Mouse (Mus musculus): ENCODE data around the gene St3gal3. TPM values are rescaled to one million over a fixed set of nuclear protein-coding genes. Genes with fewer than 3 reads are reported as not detected.

The St3gal3 gene
- polyA plus RNA-seq, 1 experiment from 2014 or later = 10.9 TPM

DNA sequence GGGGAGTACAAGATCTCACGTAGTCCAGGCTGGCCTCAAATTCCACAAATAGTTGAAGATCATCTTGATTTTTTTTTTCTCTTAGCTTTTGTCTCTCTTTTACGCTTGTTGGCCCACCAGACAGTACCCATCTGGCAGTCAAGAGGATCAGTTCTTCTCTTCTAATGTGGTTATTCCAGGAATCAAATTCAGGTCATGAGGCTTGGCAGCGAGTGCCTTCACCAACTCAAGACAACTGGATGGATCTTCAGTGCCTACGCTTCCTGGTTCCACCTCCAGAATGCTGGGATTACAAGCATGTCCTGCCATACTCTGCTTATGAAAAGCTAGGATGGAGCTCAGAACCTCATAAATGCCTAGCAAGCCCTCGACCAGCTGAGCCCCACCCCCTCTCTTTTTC lies 3.4 kb downstream of the St3gal3 start:
- Histone ChIP-seq H3K4me3 (no peak overlapping the region), H3K27me3 (no peaks in the 10 kb centered on the region), H3K27ac (no peak overlapping the region), H3K9ac (no peak overlapping the region), H3K4me2 (replicated peaks) (no peak overlapping the region), H3K9me3 (replicated peaks) (no peaks in the 10 kb centered on the region), H3K36me3 (peaks cover 5% of the 10 kb centered on the region), H3K4me1 (peaks cover 15% of the 10 kb centered on the region)
- WGBS = 94% methylated on average over 5 of the region's 5 CpGs
- no peak for ATAC-seq (ENCODE audit: low FRiP score)

GRCm38 (mm10) chr4:118123030-118123704 lies 11.5 kb downstream of the St3gal3 start:
- WGBS = 87% methylated on average over 14 of the region's 14 CpGs

GRCm38 (mm10) chr4:118122078-118122477 lies 12.6 kb downstream of the St3gal3 start:
- Histone ChIP-seq H3K27ac (no peak overlapping the region), H3K9me3 (replicated peaks) (no peaks in the 10 kb centered on the region), H3K4me3 (no peak overlapping the region), H3K27me3 (no peaks in the 10 kb centered on the region), H3K36me3 (no peaks in the 10 kb centered on the region), H3K4me2 (replicated peaks) (no peak overlapping the region), H3K4me1 (no peaks in the 10 kb centered on the region), H3K9ac (no peak overlapping the region)
- 82% methylated on average over 10 of the region's 10 CpGs for WGBS
- ATAC-seq (ENCODE audit: low FRiP score) = no peak

More at GRCm38 (mm10) chr4:118123030-118123704, 11.5 kb downstream of the St3gal3 start:
- no peak for ATAC-seq (ENCODE audit: low FRiP score)
- H3K4me1 ChIP-seq = no peaks in the 10 kb centered on the region
- no peaks in the 10 kb centered on the region for H3K27me3 ChIP-seq
- no peak overlapping the region for H3K9ac ChIP-seq
- H3K4me3 ChIP-seq = no peak overlapping the region
- no peaks in the 10 kb centered on the region for H3K36me3 ChIP-seq
- H3K27ac ChIP-seq = no peak overlapping the region
- no peaks in the 10 kb centered on the region for H3K9me3 ChIP-seq (replicated peaks)
- no peak overlapping the region for H3K4me2 ChIP-seq (replicated peaks)

DNA sequence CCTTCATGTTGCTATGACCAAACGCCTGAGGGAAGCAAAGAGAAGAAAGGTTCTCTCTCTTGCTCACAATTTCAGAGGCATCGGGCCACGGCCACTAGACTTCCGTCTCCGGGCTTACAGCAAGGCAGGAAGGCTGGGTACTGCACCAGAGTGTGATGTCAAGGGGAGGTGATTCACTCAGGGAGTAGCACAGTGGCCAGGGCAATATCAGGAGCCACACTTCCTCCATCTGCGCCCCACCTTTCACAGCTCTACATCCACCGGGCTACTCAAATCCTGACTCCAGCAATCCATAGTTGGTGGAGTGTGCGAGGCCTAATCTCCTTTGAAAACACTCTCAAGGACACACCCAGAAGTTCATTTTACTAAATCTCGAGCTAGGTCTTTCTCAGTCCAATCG lies 17.1 kb downstream of the St3gal3 start:
- H3K4me3 ChIP-seq = no peak overlapping the region
- no peaks in the 10 kb centered on the region for H3K4me1 ChIP-seq
- H3K9ac ChIP-seq = no peak overlapping the region
- no peak overlapping the region for H3K27ac ChIP-seq
- H3K27me3 ChIP-seq = no peaks in the 10 kb centered on the region
- H3K9me3 ChIP-seq (replicated peaks) = no peaks in the 10 kb centered on the region
- ATAC-seq (ENCODE audit: low FRiP score) = no peak
- 95% methylated on average over 10 of the region's 10 CpGs for WGBS
- H3K4me2 ChIP-seq (replicated peaks) = no peak overlapping the region
- no peaks in the 10 kb centered on the region for H3K36me3 ChIP-seq

- no peak for ATAC-seq (ENCODE audit: low FRiP score)
- Histone ChIP-seq H3K27ac (no peak overlapping the region), H3K36me3 (no peaks in the 10 kb centered on the region), H3K4me1 (no peaks in the 10 kb centered on the region), H3K4me2 (replicated peaks) (no peak overlapping the region), H3K4me3 (no peak overlapping the region), H3K27me3 (no peaks in the 10 kb centered on the region), H3K9ac (no peak overlapping the region), H3K9me3 (replicated peaks) (no peaks in the 10 kb centered on the region)
- WGBS = 92% methylated on average over 11 of the region's 11 CpGs
Observed at GRCm38 (mm10) chr4:118116098-118116497, 18.6 kb downstream of the St3gal3 start.

DNA sequence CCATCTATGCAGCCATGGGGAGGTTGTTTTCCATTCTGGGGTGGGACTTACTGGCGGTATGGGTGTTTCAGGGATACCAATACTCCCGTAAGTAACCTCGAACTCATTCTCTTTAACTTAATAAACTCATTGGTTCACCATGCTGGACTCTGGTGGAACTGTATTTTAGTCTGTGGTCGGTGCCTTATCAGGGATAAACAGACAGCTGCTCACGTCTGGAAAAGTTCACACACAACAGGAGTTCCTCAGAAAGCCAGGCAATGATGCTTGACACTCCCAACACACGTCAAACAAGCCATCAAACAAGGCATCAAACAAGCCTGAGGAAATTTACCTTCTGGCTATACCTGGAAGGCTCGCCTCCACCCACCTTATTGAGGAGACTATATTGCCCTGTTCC lies 19.6 kb downstream of the St3gal3 start:
- Histone ChIP-seq H3K9ac (no peak overlapping the region), H3K4me2 (replicated peaks) (no peak overlapping the region)
- 91% methylated on average over 7 of the region's 7 CpGs for WGBS

GRCm38 (mm10) chr4:118112601-118113000 lies 22.1 kb downstream of the St3gal3 start:
- 82% methylated on average over 12 of the region's 12 CpGs for WGBS

More for the DNA sequence above, 19.6 kb downstream of the St3gal3 start:
- ATAC-seq (ENCODE audit: low FRiP score) = no peak
- Histone ChIP-seq H3K4me1 (no peaks in the 10 kb centered on the region), H3K27ac (no peak overlapping the region), H3K27me3 (no peaks in the 10 kb centered on the region), H3K36me3 (no peaks in the 10 kb centered on the region), H3K9me3 (replicated peaks) (no peaks in the 10 kb centered on the region), H3K4me3 (no peak overlapping the region)

GRCm38 (mm10) chr4:118109649-118110048 lies 25.1 kb downstream of the St3gal3 start:
- Histone ChIP-seq H3K27me3 (no peaks in the 10 kb centered on the region), H3K27ac (no peak overlapping the region), H3K4me1 (no peaks in the 10 kb centered on the region), H3K9ac (no peak overlapping the region), H3K4me2 (replicated peaks) (no peak overlapping the region), H3K9me3 (replicated peaks) (no peaks in the 10 kb centered on the region), H3K4me3 (no peak overlapping the region), H3K36me3 (peaks cover 10% of the 10 kb centered on the region; the same call in 1 of the 2 replicates)
- no peak for ATAC-seq (ENCODE audit: low FRiP score)
- WGBS = 84% methylated on average over 13 of the region's 13 CpGs

More at GRCm38 (mm10) chr4:118112601-118113000, 22.1 kb downstream of the St3gal3 start:
- Histone ChIP-seq H3K4me1 (no peaks in the 10 kb centered on the region), H3K9ac (no peak overlapping the region), H3K9me3 (replicated peaks) (no peaks in the 10 kb centered on the region), H3K27ac (no peak overlapping the region), H3K27me3 (no peaks in the 10 kb centered on the region), H3K4me2 (replicated peaks) (no peak overlapping the region), H3K4me3 (no peak overlapping the region), H3K36me3 (peaks cover 6% of the 10 kb centered on the region; the same call in 1 of the 2 replicates)
- no peak for ATAC-seq (ENCODE audit: low FRiP score)

GRCm38 (mm10) chr4:118108779-118109178 lies 25.9 kb downstream of the St3gal3 start:
- Histone ChIP-seq H3K4me2 (replicated peaks) (no peak overlapping the region), H3K27ac (no peak overlapping the region), H3K9ac (no peak overlapping the region), H3K9me3 (replicated peaks) (no peaks in the 10 kb centered on the region), H3K36me3 (peaks cover 10% of the 10 kb centered on the region; the same call in 1 of the 2 replicates), H3K4me3 (no peak overlapping the region), H3K4me1 (no peaks in the 10 kb centered on the region), H3K27me3 (no peaks in the 10 kb centered on the region)
- ATAC-seq (ENCODE audit: low FRiP score) = no peak
- 86% methylated on average over 7 of the region's 7 CpGs for WGBS

DNA sequence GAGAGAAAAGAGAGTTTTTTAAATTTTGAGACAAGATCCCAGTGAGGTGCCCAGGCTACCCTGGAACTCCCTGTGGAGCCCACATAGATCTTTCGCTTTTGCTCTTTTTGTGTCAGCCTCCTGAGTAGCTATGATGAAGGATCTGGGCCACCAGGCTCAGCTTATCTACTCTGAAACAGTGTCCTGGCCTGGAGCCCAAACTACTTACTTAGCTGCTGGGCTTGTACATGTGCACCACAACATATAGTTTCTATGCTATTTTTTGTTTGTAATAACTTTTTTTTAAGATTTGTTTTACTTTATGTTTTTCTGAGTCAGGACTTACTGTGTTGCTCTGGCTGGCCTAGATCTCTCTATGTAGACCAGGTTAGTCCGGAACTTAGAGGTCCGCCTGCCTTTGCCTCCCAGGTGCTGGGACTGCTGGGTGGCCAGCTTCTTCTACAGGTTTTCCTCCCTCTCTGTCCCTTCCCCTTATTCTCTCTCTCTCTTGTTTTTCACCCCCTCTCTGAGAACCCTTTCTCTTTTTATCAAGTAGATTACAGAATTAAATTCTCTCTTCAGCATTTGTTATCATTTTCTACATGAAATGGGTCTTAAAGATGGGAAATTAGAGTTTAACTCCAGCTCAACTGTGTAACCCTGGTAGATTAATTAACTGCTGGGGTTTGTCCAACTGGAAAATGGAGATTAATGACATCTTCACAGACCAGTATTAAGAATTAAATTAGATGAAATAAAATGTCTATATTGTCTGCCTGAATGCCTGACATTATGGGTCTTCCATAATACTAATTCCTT lies 29.3 kb downstream of the St3gal3 start:
- ATAC-seq (ENCODE audit: low FRiP score) = no peak
- 93% methylated on average over 3 of the region's 3 CpGs for WGBS
- Histone ChIP-seq H3K9me3 (replicated peaks) (no peaks in the 10 kb centered on the region), H3K9ac (no peak overlapping the region), H3K36me3 (peaks cover 10% of the 10 kb centered on the region; the same call in 1 of the 2 replicates), H3K27me3 (no peaks in the 10 kb centered on the region), H3K4me3 (no peak overlapping the region), H3K4me2 (replicated peaks) (no peak overlapping the region), H3K4me1 (no peaks in the 10 kb centered on the region), H3K27ac (no peak overlapping the region)

DNA sequence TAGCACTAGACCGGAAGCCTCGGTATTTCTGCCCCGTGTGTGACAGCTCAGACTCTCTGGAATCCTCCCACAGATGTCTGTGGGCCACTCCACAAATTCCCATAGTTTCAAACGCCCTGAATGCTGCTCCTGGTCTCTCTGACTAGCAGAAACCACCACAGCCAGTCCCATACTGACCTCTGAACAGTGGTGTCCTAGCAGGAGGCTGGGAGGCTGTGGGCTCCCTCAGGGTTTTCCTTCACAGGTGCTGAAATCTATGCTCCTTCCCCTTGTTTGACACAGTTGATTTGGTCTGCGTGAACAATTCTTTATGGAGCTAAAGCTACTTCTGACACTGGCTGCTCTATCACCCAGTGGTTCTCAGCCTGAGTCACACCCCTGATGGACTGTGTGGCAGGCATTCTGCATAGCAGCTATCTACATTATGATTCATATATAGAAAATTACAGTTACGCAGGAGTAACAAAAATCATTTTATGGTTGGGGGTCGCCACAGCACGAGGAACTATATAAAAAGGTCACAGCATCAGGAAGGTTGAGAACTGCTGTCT lies 31.4 kb downstream of the St3gal3 start:
- H3K9me3 ChIP-seq (replicated peaks) = no peaks in the 10 kb centered on the region
- H3K4me2 ChIP-seq (replicated peaks) = no peak overlapping the region
- H3K36me3 ChIP-seq = peaks cover 15% of the 10 kb centered on the region
- H3K9ac ChIP-seq = no peak overlapping the region
- H3K27ac ChIP-seq = no peak overlapping the region
- ATAC-seq (ENCODE audit: low FRiP score) = no peak
- H3K27me3 ChIP-seq = no peaks in the 10 kb centered on the region
- no peak overlapping the region for H3K4me3 ChIP-seq
- WGBS = 85% methylated on average over 8 of the region's 8 CpGs
- H3K4me1 ChIP-seq = no peaks in the 10 kb centered on the region

DNA sequence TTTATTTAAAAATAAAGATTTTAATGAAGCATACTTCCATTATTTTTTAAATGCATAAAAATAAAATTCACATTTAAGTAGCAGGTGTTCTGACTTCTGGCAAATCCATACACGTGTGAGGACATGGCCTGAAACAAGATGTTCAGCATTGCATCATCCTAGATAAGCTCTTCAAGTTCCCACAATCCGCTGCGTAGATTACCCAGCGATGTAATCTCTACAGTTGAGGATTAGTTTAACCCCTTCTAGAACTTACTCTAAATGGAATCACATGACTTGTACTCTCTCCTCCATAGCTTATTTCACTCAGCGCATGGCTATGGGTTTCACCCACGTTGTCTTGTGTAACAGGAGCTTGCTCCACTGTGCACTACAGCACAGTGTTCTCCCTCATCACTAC lies 33.2 kb downstream of the St3gal3 start:
- Histone ChIP-seq H3K36me3 (peaks cover 5% of the 10 kb centered on the region; the same call in 1 of the 2 replicates), H3K4me2 (replicated peaks) (no peak overlapping the region), H3K27ac (no peak overlapping the region), H3K9me3 (replicated peaks) (no peaks in the 10 kb centered on the region), H3K9ac (no peak overlapping the region), H3K4me1 (peaks cover 7% of the 10 kb centered on the region), H3K4me3 (no peak overlapping the region), H3K27me3 (no peaks in the 10 kb centered on the region)
- no peak for ATAC-seq (ENCODE audit: low FRiP score)
- WGBS = 92% methylated on average over 6 of the region's 6 CpGs

Measured in hindbrain, embryonic 12.5 days (tissue).